Mouse (Mus musculus) C2C12 (cell line): ENCODE results near the gene Phlpp1.

Source experiments
- CTCF ChIP-seq: IDR thresholded peaks from one replicate; pipeline ENCODE4 v1.5.1; 2011; ENCODE audit not compliant: control insufficient read depth, insufficient read depth, insufficient read length
- FOSL1 ChIP-seq: IDR thresholded peaks from one replicate; pipeline ENCODE4 v1.8.0; 2011; ENCODE audit warnings: mild to moderate bottlenecking, low read length; ENCODE audit not compliant: poor library complexity, insufficient read depth, severe bottlenecking
- MAX ChIP-seq: IDR thresholded peaks from one replicate; pipeline ENCODE4 v1.6.1; 2011; ENCODE audit warnings: mild to moderate bottlenecking, control low read depth
- USF1 ChIP-seq: IDR thresholded peaks from one replicate; pipeline ENCODE4 v1.6.1; 2011; ENCODE audit warnings: low read depth, mild to moderate bottlenecking, control low read depth, moderate library complexity

- no peak for TF ChIP-seq FOSL1
- no peak for TF ChIP-seq CTCF
- no peak for TF ChIP-seq USF1
- no peak for TF ChIP-seq MAX
Observed at GRCm38 (mm10) chr1:106177868-106178790, 6.6 kb downstream of the Phlpp1 start.
